In genomic region chr11:81476231-81476630, GRCm38 (mm10) we compare ENCODE assay signal across 9 mouse cellular contexts.
DNase-seq lines count a peak whose midpoint lies in the region; ATAC-seq and TF ChIP-seq lines count a peak whose summit lies in the region.
"Had no signal": no experiment of that assay in that cellular context is flagged by ENCODE, and none has a peak within 500 bp of the region (broad histone marks: within the 10 kb centered on the region; RNA-seq: fewer than 3 reads in every experiment).

No protein-coding gene starts in this region.

- no peak for TF ChIP-seq POLR2A in kidney, adult 2 months (IDR thresholded peaks at IDR 0.05; ENCODE audit: low read depth, low read length)
- TF ChIP-seq POLR2A in brain, embryonic 14.5 days (IDR thresholded peaks at IDR 0.05; ENCODE audit: borderline replicate concordance, extremely low read depth, insufficient read depth, insufficient read length, poor library complexity, severe bottlenecking), result no peak

- H3K4me3 ChIP-seq in kidney, adult 2 months (ENCODE audit: insufficient read depth, low read depth, low read length), result no peak overlapping the region
- no peak overlapping the region for H3K4me3 ChIP-seq in kidney, embryonic 16.5 days (ENCODE audit: low read length)
- H3K4me3 ChIP-seq: myocyte had no signal

- H3K4me2 ChIP-seq in kidney, embryonic 16.5 days (replicated peaks; ENCODE audit: low read depth, low read length), result no peak overlapping the region

- H3K27me3 ChIP-seq in kidney, adult 2 months (replicated peaks; ENCODE audit: control insufficient read depth, insufficient read depth, low read length), result no peaks in the 10 kb centered on the region
- no peaks in the 10 kb centered on the region for H3K27me3 ChIP-seq in kidney, embryonic 16.5 days (ENCODE audit: insufficient read depth, low read length)

- no peak for ATAC-seq in kidney, embryonic 16.5 days (ENCODE audit: low FRiP score, low TSS enrichment)

- H3K9ac ChIP-seq in kidney, embryonic 16.5 days (replicated peaks; ENCODE audit: low read length), result no peak overlapping the region

- H3K27ac ChIP-seq in kidney, adult 2 months (ENCODE audit: insufficient read depth, low read depth, low read length), result no peak overlapping the region
- H3K27ac ChIP-seq in kidney, embryonic 16.5 days (ENCODE audit: low read length), result no peak overlapping the region

- no peaks in the 10 kb centered on the region for H3K36me3 ChIP-seq in kidney, adult 2 months (ENCODE audit: control insufficient read depth, insufficient read depth, low read length)
- H3K36me3 ChIP-seq in kidney, embryonic 16.5 days (ENCODE audit: insufficient read depth, low read length), result no peaks in the 10 kb centered on the region

- H3K4me1 ChIP-seq in kidney, adult 2 months (ENCODE audit: control insufficient read depth, insufficient read depth, low read length), result no peaks in the 10 kb centered on the region
- no peaks in the 10 kb centered on the region for H3K4me1 ChIP-seq in kidney, embryonic 16.5 days (ENCODE audit: insufficient read depth, low read length)

- H3K9me3 ChIP-seq in kidney, embryonic 16.5 days (ENCODE audit: low read length), result no peaks in the 10 kb centered on the region

- DNase-seq in adrenal gland, postnatal 14 days, result peak; percentile 5
- no peak for DNase-seq in adrenal gland, adult 2 months
- DNase-seq in kidney, adult 2 months, result no peak
- peak; percentile 9 for DNase-seq in 3134 (ENCODE audit: extremely low read depth, insufficient read length, low spot score)
- no peak for DNase-seq in brain, embryonic 14.5 days (ENCODE audit: low read depth)
- DNase-seq in testis, postnatal 14 days (ENCODE audit: low spot score), result no peak
- DNase-seq in frontal cortex, postnatal 14 days (ENCODE audit: low spot score in 2 of 2), result no peak

- peak; percentile 31; the same call in 1 of the 2 replicates for TF ChIP-seq CTCF in kidney, adult 2 months (conservative IDR thresholded peaks at IDR 0.05; ENCODE audit: insufficient read depth, insufficient read length, low read depth, low read length)
- peak; percentile 47; the same call in 1 of the 2 replicates for TF ChIP-seq CTCF in brain, embryonic 14.5 days (IDR thresholded peaks at IDR 0.05; ENCODE audit: borderline replicate concordance, extremely low read depth, insufficient read depth, insufficient read length)

Comparison
In these comparisons a context has a peak if more than half of its experiments do, and no peak if none do; other contexts are left out.
1. DNase-seq: peak in adrenal gland, postnatal 14 days (single experiment) and 3134 (single experiment); none in adrenal gland, adult 2 months (single experiment), kidney, adult 2 months (single experiment), brain, embryonic 14.5 days (single experiment), testis, postnatal 14 days (single experiment) and frontal cortex, postnatal 14 days (0 of 2).